In genomic region chr2:13268681-13269293, GRCm38 (mm10) we compare ENCODE assay signal across 15 mouse cellular contexts.
"Had no signal": no experiment of that assay in that cellular context is flagged by ENCODE, and none has a peak within 500 bp of the region (broad histone marks: within the 10 kb centered on the region; RNA-seq: fewer than 3 reads in every experiment).

No protein-coding gene starts in this region.

- H3K36me3 ChIP-seq: intestine, embryonic 15.5 days; midbrain, embryonic 12.5 days; neural tube, embryonic 15.5 days had no signal

- DNase-seq: kidney, adult 18-20 months; kidney, postnatal 10 days; kidney, postnatal 4 days; lung, adult 2 months; lung, postnatal 36 days; right cerebral cortex, adult 18-20 months; right cerebral cortex, postnatal 25 days had no signal

- H3K4me2 ChIP-seq: intestine, embryonic 15.5 days; limb, embryonic 15.5 days; midbrain, embryonic 12.5 days; neural tube, embryonic 15.5 days had no signal

- H3K4me3 ChIP-seq: intestine, embryonic 15.5 days; left cerebral cortex, adult 2 months; limb, embryonic 15.5 days; midbrain, embryonic 12.5 days; myocyte; neural tube, embryonic 15.5 days had no signal

- H3K9me3 ChIP-seq: intestine, embryonic 15.5 days; limb, embryonic 15.5 days; midbrain, embryonic 12.5 days; neural tube, embryonic 15.5 days had no signal

- H3K27ac ChIP-seq: intestine, embryonic 15.5 days; left cerebral cortex, adult 2 months; limb, embryonic 15.5 days; midbrain, embryonic 12.5 days; neural tube, embryonic 15.5 days had no signal

- ATAC-seq: intestine, embryonic 15.5 days; lung, postnatal 0 days; midbrain, embryonic 16.5 days had no signal

- H3K27me3 ChIP-seq: intestine, embryonic 15.5 days; limb, embryonic 15.5 days; midbrain, embryonic 12.5 days; neural tube, embryonic 15.5 days had no signal

- H3K9ac ChIP-seq: intestine, embryonic 15.5 days; limb, embryonic 15.5 days; midbrain, embryonic 12.5 days; neural tube, embryonic 15.5 days had no signal
